Mouse (Mus musculus): ENCODE results near the gene Krtap29-1.

The Krtap29-1 gene

DNA sequence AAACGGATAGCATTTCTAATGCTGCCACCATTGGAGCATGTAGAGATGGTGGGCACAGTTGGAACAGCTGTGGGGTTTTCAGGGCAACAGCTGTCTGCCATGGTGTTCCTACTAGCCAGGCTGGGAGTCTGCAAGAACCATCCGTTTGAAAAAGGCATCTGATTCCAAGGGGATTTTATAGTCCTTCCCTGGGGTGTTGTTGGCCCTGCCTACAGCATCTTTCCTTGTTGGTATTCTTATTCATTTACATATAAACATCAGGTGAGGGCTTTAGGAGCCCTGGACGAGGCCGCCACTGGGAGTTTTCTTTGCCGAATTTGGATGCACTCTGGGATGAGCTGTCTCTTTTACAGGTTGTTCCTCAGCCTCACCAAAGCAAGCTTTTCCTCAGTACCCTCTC, at the start of gene Krtap29-1:
Gene Krtap29-1, minus strand, starts transcription at position 101 of the 400 bp plus-strand sequence.
- DNase-seq: no peak

DNA sequence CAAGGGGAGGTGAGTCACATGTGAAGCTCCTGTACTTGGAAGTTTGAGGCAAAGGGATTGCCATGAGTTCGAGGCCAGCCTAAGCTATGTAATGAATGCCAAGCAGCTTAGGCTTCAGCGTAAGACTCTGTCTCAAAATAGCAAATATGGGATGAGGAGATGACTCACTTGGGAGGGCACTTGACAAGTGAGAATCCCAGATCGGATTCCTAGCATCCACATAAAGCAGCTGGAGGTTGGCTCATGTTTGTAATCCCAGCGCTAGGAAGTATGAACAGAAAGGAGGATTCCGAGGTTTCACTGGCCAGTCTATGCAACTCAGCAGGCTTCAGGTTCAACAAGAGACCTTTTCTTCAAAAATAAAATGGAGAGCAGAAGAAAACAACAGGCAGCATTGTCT, 42.6 kb upstream of the Krtap29-1 start:
- DNase-seq: no peak

DNA sequence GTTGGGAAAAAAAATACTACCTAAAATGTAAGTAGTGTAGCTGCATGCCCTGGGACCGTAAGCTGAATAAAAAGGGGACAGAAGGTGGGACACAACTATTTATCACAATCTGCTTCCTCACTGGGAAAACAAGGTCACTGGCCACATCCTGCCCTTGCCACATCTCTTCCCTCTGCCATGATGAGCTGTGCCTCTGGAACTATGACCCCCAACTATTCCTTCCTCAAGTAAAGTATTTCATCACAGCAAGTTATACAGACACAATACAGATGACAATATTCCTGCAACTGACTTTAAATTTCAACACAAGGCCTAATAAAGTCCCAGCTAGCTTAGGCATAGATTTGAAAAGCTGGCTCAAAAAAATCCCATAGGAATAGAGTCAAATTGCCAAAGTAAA, 40.6 kb upstream of the Krtap29-1 start:
- no peak for DNase-seq

DNA sequence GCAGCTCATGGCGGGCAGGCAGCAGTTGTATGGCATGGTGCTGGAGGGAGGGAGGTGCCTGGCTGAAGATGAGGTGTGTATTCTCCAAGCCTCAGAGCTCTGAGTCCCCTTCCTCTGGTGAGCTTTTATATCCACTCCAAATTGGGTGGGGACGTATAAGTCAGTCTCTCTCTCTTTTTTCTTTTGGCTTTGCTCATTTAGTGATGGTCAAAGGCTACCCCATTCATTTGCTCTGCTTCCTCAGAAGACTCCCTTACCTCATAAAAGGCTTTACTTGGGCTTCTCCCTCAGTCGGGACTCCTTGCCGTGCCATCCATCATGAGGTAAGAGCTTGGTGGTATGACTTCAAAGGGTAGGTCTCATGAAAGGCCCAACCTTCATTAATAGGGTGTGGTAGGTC, 37.3 kb upstream of the Krtap29-1 start, which contains the start of gene Krt33a:
Gene Krt33a, minus strand, starts transcription at position 101 of the 400 bp plus-strand sequence.
- no peak for DNase-seq

DNA sequence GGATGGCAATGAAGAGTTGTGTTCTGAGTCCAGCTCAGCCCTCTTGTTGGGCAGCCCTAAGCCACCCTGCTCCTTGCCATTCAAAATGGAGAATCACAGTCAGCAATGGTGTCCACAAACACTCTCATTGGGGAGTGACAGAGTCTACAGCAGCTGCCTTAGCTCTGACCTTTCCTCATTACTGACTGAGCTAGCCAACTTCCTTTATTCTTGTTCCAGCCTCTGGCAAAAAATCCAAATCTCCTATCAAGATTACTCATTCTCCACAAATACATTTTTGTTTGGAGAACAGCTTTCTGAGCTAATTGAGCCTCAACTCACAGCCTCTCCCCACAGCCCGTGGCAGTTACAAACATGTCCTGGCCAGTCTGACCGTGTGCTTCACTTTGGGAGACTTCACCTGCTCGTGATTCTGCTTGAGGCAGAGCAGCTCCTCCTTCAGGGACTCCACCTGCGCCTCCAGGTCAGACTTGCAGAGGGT, 34.9 kb upstream of the Krtap29-1 start:
- DNase-seq: no peak

DNA sequence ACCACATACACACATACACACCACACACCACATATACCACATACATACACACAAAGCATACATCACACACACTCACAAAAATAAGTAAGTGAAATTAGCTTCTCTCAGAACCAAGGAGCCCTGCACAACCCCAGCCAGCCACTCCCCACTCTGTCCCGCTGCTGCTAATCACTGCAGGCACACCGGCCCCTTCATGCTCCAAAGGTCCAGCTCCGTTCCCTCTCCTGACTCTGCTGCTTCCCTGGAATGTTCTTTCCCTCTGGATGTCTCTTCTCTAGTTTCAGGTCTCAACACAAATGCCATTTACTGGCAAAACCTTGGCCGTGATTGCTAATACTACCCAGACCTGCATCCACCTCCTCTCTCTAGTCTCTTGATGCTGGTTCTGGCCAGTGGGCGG, 31.8 kb upstream of the Krtap29-1 start:
- no peak for DNase-seq

DNA sequence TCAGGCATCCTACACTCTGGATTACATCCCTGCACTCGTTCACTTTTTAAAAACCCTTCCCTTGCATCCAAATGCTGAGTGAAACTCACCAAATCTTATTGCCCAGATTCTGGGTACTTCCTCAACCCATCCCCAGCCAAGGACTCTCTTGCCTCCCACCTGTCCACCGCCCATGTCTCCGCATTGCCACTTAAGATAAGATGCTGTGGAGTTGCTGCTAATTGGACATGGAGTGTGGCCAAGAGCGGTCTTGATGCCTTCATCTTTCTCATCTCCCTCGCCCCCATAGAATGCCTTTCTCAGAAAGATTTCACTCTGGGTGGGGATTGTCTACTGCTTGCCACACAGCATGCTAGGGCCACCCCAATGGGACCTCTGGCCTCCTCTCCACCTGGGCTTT, 29.5 kb upstream of the Krtap29-1 start:
- DNase-seq: no peak

DNA sequence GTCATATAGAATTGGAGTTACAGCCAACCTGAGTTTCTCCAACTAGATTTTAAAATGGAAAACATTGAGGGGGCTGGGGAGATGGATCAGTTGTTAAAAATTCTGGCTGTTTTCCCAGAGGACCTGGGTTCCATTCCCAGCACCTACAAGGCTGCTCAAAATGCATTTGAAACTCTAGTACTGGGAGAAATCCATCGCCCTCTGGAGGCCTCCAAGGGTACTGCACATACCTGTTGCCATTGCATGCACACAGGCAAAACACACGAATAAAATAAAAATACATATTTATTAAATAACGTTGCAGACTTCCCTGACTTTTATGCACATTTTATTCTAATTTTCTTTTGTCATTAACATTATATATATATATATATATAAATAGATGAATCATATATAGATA, 27.8 kb upstream of the Krtap29-1 start:
- DNase-seq: no peak

DNA sequence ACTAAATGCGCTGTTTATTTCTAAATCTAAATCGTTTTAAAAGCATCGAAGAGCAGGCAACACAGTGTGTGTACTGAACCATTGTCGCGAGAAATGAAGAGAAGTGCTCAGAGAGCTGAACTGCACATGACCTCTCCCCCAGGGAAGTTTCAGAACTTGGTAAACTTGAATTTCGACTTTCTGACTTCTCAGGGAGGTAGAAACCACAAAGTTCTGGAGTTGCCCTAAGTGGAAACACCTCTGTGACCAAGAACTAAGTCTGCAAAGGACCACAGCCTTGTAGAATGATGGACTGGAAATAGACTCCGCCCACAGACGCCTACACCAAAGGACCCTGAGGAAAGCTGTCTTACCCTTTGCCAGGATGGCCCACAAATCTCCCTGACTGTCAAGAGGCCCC, 27.1 kb upstream of the Krtap29-1 start:
- DNase-seq: no peak

DNA sequence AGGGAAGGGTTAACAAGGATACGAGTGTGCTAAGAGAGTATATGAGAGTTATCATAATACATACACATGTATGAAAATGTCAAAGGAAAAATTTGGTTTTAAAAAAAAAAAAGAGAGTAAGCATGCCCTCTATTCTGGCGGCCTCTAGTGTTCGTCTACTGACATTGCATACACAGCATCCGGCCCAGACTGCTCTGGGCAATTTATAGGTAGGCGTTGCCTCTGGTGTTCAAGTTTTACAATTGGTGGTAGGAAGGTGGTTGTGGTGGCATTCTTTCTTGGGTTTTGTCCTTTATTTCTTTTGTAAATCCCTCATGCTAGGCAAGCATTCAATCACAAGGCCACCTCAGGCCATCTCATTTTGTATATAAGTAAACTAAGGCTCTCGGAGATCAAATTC, 26.0 kb upstream of the Krtap29-1 start:
- peak; percentile 39 to 58 for DNase-seq

DNA sequence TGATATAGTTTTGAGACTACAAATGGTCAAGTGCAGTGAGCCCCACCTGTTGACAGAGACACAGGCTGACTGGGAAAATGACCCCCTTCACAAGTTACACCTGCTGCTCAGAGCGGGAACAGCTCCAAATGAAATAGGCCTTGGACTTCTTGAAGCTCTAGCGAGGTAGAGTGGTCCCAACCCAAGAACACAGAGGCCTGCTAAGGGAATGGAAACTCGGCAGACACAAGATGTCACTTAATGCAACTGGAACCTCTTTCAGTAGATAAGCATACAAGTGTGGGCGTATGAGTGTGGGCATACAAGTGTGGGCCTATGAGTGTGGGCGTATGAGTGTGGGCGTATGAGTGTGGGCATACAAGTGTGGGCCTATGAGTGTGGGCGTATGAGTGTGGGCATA, 20.2 kb upstream of the Krtap29-1 start:
- DNase-seq: no peak

DNA sequence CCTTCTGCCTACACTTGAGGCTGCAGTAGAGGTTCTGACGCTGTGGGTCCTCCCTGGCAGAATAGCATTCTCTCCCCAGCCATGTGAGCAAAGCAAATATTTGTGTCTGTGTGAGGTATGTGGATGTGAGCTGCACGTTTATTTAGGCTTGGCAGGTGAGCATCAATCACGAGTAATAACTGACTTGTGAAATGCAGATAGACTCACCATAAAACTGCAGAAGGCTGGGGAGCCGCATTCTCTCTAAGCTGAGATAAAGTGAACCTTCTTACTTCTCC, 15.5 kb upstream of the Krtap29-1 start:
- DNase-seq: no peak

DNA sequence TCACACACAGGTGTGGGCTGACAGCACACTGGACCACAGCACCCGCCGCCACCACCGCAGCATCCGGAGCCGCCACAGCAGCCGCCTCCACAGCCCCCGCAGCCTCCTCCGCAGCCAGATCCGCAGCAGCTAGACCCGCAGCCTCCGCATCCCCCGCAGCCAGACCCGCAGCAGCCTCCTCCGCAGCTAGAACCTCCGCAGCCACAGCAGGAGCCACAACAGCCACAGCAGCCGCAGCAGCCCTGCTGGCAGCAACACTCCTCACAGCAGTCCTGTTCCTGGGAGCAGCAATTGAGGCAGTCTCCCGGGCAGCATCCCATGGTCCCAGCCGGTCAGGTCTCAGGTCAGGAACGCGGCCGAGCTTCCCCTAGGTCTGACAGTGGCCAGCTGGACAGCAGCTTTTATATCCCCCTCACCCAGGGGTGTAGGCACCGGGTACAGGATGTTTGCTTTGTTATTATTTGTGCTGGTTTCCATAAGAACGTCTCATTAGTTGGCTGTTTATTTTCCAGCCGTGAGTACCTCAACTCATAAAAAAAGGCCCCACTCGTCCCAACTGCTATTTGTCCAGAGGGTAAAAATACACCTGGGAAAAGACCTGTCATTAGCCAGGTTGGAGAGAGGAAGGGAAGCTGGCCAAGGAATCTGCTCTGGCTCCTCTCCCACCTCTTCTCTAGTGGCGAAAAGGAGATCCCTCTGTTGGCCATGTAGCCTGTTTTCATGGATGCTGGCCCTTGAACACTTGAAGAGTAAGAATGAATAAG, 14.9 kb upstream of the Krtap29-1 start, which contains the start of gene Krtap17-1:
Gene Krtap17-1, minus strand, starts transcription at position 375 of the 764 bp plus-strand sequence.
- no peak for DNase-seq

DNA sequence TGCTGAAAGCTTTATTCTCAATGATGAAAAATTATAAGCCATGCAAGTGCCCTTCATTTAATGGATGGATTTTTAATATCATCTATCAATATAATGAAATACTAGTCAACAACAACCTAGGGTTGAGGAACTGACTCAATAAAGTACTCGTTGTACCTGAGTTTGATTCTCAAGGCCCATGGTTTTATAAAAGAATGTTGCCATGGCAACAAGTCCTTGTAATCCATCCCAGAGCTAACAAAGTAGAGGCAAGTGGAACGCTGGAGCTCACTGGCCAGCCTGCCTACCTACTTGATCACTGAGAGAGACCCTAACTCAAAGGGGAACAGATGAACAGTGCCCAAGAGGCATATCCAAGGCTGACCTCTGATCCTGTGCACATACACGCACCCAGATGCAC, 11.7 kb upstream of the Krtap29-1 start:
- no peak for DNase-seq

DNA sequence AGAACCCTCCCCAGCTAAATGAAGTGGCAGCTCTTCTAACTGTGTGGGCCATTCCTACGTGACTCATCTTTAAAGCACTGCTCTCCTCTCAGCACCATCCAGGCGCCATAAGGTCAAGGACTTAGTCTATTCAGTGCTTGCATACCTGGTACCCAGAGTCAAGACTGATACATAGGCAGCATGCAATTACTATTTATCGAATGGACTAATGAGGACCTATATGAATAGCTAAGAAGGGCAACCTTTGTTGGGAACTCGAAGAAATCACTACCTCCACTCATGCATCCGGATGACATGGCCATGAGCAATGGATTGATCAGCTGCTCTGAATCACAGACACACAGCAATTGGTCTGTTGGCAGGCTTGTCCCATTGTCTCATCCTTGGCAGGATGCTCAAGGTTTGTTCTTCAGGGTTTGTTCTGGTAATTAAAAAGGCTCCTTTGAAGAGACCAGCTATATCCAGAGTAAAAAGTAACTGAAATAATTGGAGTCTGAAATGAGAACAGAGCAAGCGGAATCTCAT, 11.1 kb upstream of the Krtap29-1 start:
- DNase-seq: no peak

DNA sequence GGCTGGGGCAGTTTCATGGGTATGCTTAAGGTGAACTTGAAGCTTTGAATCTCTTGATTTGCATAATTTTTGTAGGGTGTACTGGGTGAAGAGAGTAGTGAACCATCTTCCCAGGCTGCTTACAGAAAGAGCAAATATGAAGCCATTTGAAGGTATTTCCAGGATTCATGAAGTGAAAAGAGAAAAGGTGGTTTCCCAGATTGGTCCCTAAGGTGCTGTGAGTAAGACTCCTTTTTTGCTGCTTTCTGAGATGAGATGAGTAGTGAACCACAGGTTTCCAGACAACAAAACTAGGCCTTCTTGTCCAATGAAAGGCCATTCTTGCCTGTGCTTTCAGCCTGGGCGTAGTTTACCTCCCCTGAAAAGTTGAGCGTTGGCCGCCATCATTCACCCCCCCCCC, 9.7 kb upstream of the Krtap29-1 start:
- DNase-seq: no peak

DNA sequence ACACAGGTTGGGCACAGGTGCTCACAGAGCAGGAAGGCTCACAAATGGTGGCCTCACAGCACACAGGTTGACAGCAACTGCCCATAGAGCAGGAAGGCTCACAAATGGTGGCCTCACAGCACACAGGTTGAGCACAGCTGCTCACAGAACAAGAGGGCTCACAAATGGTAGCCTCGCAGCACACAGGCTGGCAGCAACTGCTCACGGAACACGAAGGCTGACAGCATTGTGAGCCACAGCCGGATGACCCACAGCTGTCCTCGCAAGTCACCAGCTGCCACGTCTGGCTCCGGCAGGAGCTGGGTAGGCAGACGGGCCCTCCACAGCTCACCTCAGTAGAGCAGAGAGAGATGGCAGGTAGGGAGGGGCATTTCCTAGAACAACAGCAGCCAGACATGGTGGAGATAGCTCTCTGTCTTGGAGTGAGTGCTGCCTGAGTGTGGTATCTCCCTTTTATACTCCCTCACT, 7.4 kb upstream of the Krtap29-1 start, which contains the start of gene Krtap16-1:
Gene Krtap16-1, minus strand, starts transcription at position 418 of the 468 bp plus-strand sequence.
- DNase-seq: no peak

DNA sequence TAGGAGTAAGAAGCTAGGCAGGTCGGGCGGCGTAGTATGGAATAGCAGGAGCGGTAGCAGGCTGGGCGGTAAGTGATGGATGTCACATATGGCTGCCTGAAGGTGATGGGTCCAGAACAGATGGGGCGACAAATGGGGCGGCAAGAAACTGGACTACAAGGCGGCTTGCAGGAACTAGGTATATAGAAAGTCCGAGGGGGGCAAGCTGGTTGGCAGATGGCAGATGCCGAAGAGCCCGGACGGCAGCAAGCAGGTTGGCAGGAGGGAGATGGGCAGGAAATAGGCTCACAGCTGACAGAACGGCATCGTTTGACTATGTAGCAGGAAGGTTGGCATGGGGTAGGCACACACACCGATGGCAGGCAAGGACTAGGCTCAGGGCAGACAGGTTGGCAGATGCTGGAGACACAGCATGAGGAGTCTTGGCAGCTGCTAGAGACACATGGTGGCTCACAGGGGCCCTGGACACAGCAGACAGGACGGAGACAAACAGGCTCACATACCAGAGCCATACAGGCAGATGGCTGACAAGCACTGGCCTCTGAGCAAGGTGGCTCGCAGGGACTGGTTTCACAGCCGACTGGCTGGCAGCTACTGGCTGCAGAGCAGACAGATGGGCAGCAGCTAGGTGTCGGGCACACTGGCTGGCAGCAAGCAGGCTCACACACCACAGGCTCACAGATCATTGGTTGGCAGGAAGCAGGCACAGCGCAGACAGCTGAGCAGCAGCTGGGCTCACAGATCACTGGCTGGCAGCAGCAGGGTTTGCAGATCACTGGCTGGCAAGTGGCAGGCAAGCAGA, 6.6 kb upstream of the Krtap29-1 start:
- peak in 1 of 2 experiments; percentile 37 for DNase-seq

DNA sequence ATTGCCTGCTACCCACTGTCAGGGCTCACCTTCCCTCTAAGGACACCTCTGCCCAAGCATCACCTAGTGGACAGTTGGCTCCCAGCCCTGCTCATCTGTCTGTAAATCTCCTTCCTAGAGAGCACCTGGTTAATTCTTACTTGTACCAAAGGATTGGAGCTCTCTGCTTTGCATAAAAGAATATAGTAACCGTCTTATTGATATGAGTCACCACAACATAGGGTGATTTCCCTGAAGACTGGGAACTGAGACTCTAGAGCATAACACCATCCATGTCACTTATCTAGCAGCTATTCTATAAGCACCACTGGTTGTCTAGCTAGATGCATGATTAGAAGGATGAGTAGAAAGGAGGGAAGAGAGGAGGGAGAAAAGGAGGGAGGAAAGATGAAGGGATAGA, 4.6 kb upstream of the Krtap29-1 start:
- DNase-seq: no peak

DNA sequence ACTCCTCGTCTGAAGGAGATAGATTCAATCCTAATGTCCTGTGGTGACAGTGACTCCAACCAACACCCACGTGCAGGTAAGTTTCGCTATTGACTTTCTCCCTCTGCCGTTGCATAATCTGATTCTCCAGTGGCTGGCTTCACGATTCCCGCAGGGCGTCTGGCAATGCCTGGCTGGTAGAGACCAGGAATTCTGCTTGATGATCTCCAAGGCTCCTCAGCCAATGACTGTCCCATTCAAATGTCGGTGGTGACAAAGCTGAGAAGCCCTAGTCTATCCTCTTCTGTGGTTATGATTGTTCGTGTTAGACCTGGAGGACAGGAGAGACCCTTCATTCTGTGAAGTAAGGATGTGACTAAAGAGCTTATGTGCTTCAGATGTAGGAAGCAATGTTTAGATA, 3.9 kb upstream of the Krtap29-1 start:
- DNase-seq: no peak

DNA sequence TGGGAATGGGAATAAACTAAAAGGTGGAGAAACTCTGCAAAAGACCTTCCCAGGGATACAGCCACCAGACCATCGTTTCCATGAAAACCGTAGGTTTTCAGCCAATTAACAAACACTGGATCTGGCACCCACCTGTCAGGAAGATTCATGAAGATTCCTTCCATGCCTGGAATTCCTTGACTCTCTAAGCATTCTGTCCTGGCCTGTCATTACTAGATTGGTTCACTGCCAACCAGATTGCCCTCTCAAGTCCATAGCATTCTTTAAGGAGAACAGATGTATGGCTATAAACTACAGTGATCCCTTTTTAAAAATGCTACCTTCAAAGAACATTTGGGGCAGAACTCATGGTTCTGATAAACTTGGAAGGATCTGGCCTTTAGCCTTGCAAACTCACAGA, 12.9 kb downstream of the Krtap29-1 start:
- DNase-seq: no peak

DNA sequence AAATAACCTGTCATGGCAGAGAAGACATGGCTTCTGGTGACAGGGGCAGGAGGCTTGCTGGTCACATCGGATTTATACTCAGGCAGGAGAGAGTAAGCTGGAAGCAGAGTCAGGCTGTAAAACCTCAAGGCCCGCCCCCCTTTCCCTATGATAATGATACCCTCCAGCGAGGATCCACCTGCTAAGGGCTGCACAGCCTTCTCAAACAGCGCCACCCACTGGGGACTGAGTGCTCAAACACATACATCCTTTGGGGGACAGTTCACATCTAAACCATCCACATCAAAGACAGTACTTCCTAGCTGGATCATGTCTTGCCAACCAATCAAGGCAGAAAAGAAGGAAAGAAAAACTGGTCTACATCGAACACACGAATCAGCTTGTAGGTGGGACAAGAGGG, 14.6 kb downstream of the Krtap29-1 start:
- no peak for DNase-seq

DNA sequence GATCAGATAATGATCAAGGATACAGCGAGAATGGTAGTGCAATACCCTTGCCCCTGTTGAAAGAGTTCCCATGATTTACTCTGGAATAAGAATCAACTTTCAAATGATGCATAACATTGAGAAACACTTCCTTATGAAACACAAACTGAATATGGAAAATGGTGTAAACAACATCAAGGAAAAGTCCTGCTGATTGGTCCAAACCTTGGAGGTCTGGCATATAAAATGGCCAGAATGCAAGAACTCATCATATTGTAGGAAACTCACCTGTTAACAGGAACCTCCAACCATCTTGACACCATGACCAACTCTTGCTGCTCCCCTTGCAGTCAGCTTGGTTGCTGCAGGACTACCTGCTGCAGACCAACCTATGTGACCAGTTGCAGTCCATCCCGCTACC, 30.7 kb downstream of the Krtap29-1 start, which contains the start of gene Krtap9-5:
Gene Krtap9-5, plus strand, starts transcription at position 301 of the 400 bp plus-strand sequence.
- no peak for DNase-seq

Data from kidney, postnatal 25 days (tissue).